Mouse (Mus musculus): Measurements from ENCODE around the gene Gm20388.

GRCm38 (mm10) chr8:124156324-124156723, 4245.7 kb downstream of the Gm20388 start:
- TF ChIP-seq ZC3H11A (IDR thresholded peaks at IDR 0.05; ENCODE audit: borderline replicate concordance, low read depth, low read length), result no peak
- TF ChIP-seq MAFK (IDR thresholded peaks at IDR 0.05; ENCODE audit: insufficient read depth, low read depth, low read length), result no peak
- TF ChIP-seq ZNF384 (IDR thresholded peaks at IDR 0.05; ENCODE audit: low read depth, low read length), result no peak
